Mouse (Mus musculus): ENCODE data around the gene Myadml2.

Gene Myadml2

GRCm38 (mm10) chr11:120609250-120609649 is 38.7 kb downstream of the Myadml2 start:
- no peak for DNase-seq (ENCODE audit: low spot score)

- no peak for DNase-seq (ENCODE audit: low spot score)
Observed at GRCm38 (mm10) chr11:120608241-120609034, 39.5 kb downstream of the Myadml2 start, which contains the start of gene Npb. Gene Npb, plus strand, starts transcription at chr11:120608477.

GRCm38 (mm10) chr11:120606764-120607163 is 41.2 kb downstream of the Myadml2 start:
- no peak for DNase-seq (ENCODE audit: low spot score)

- no peak for DNase-seq (ENCODE audit: low spot score)
Observed at GRCm38 (mm10) chr11:120605667-120606066, 42.3 kb downstream of the Myadml2 start.

- DNase-seq (ENCODE audit: low spot score) = no peak
Observed at GRCm38 (mm10) chr11:120603545-120603944, 44.4 kb downstream of the Myadml2 start.

GRCm38 (mm10) chr11:120600716-120601115 is 47.2 kb downstream of the Myadml2 start:
- no peak for DNase-seq (ENCODE audit: low spot score)

- DNase-seq (ENCODE audit: low spot score) = no peak
Observed at GRCm38 (mm10) chr11:120598990-120599549, 48.9 kb downstream of the Myadml2 start.

GRCm38 (mm10) chr11:120598283-120598989 is 49.5 kb downstream of the Myadml2 start, which contains the start of the genes Alyref and Anapc11:
Gene Alyref, minus strand, starts transcription at chr11:120598365.
Gene Anapc11, plus strand, starts transcription at chr11:120598421.
- DNase-seq (ENCODE audit: low spot score) = peak; percentile 93

GRCm38 (mm10) chr11:120597240-120598235 is 50.4 kb downstream of the Myadml2 start:
- peak; percentile 61 for DNase-seq (ENCODE audit: low spot score)
